Mouse (Mus musculus) stomach, embryonic 15.5 days (tissue): ENCODE data around the gene Fkbp2. TPM values are rescaled to one million over a fixed set of nuclear protein-coding genes. Genes with fewer than 3 reads are reported as not detected.
A peak's percentile ranks its signal among the peaks of the same experiment; 100 is the strongest.
"Not testable (repeated sequence)": the region's sequence is repeated elsewhere in the genome, so short reads cannot be mapped to it uniquely, and the experiment has no call there.

ENCODE experiments used
- ATAC-seq: fragments of 200-750 bp; cut with Nextera tagmentation; 2 replicates; pipeline ENCODE4 v1.8.0; 2017; ENCODE audit warnings: low read depth, moderate number of reproducible peaks, moderate TSS enrichment; ENCODE audit not compliant: insufficient read depth, low FRiP score
- H3K27ac ChIP-seq: fragments of 300-500 bp; sonication (generic); 2 replicates; pipeline ENCODE4 v1.5.1; 2015; ENCODE audit warnings: mild to moderate bottlenecking, inconsistent platforms
- H3K27me3 ChIP-seq: fragments of 300-500 bp; sonication (generic); replicated peaks from 2 replicates; pipeline ENCODE4 v1.6.1; 2015; ENCODE audit warnings: inconsistent platforms
- H3K36me3 ChIP-seq: fragments of 300-500 bp; sonication (generic); 2 replicates; pipeline ENCODE4 v1.6.1; 2015; ENCODE audit warnings: inconsistent platforms
- H3K4me1 ChIP-seq: fragments of 300-500 bp; sonication (generic); 2 replicates; pipeline ENCODE4 v1.6.1; 2015; ENCODE audit warnings: inconsistent platforms
- H3K4me2 ChIP-seq: fragments of 300-500 bp; sonication (generic); 2 replicates; pipeline ENCODE4 v1.6.1; 2015; ENCODE audit warnings: mild to moderate bottlenecking, inconsistent platforms
- H3K4me3 ChIP-seq: fragments of 300-500 bp; sonication (generic); replicated peaks from 2 replicates; pipeline ENCODE4 v1.5.1; 2015; ENCODE audit warnings: inconsistent platforms
- H3K9ac ChIP-seq: fragments of 300-500 bp; sonication (generic); 2 replicates; pipeline ENCODE4 v1.6.1; 2015; ENCODE audit warnings: inconsistent platforms
- H3K9me3 ChIP-seq: fragments of 300-500 bp; sonication (generic); 2 replicates; pipeline ENCODE4 v1.6.1; 2016; ENCODE audit warnings: inconsistent platforms
- WGBS: fragments of 180-500 bp; shearing (Covaris S2); methylation state at CpG from one replicate; pipeline ENCODE4 v1.1.7; 2015; 5-methylcytosine and 5-hydroxymethylcytosine counted together
- polyA plus RNA-seq: library from polyadenylated mRNA; unstranded; fragments of >200 nt; fragmentation: Nextera tagmentation; extraction: Ambion mirVana; gene quantifications from 2 replicates; pipeline ENCODE4 v1.2.1, GENCODE M21; 2015

Fkbp2 gene
- polyA plus RNA-seq, 1 experiment from 2014 or later, result 156 TPM

DNA sequence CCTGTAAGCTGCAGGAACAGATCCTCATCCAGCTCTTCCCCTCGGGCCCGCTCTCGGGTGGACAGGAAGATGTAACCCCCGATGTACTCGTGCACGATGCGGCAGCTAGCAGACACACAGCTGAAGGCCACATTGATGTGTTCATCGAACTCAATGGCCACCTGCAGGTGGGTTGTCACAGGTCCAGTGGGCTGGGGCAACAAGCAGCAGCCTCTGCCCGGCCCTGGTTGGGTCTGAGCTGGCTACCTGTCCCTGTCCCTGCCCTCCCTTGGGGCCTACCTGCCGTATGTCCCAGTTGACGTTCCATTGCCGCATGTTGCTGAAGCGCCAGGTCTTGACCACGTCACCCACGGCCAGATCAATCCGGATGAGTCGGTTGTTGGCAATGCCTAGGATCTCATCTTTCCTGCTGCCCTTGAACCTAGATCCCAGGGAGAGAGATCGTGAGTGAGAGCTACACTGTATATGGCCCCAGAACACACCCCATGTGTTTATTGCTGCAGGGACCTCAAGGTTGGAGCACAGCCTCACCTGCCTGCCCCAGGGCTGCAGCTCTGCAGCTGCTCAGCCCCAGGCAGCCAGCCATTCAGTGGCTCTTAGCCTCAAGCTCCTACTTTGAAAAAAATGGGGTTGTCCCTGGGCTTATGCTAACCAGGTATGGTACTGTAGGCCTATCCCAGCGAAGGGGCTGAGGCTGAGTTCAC, 19.2 kb upstream of the Fkbp2 start:
- Histone ChIP-seq H3K27ac (no peak overlapping the region), H3K27me3 (no peaks in the 10 kb centered on the region), H3K4me2 (no peak overlapping the region), H3K4me3 (no peak overlapping the region), H3K9me3 (no peaks in the 10 kb centered on the region), H3K4me1 (peaks cover 17% of the 10 kb centered on the region), H3K9ac (no peak overlapping the region), H3K36me3 (peaks cover 12% of the 10 kb centered on the region; the same call in 1 of the 2 replicates)
- WGBS, result 93% methylated on average over 19 of the region's 19 CpGs
- no peak for ATAC-seq

DNA sequence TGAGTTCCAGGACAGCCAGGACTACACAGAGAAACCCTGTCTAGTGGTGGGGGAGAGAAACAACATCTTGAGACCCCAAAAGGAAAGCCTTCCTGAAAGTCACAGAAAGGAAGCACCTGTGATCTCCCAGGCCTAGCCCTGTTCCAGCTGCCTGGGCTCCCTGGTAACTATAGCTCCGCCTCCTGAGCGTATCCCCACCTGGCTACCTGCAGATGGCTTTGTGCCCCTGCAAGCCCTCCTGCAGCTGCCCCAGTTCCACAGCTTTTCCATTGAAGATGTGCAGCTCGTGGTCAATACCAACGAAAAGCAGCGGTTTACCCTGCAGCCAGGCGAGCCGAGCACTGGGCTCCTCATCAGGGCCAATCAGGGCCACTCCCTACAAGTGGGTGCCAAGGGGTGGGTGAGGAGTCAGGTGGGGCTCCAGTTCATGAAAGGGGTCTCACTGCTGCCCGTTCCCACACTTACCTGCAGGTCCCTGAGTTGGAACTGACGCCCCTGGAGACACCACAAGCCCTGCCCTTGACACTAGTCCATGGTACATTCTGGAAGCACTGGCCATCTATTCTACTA, 17.5 kb upstream of the Fkbp2 start:
- Histone ChIP-seq H3K9me3 (no peaks in the 10 kb centered on the region), H3K27ac (no peak overlapping the region), H3K4me3 (no peak overlapping the region), H3K36me3 (peaks cover 12% of the 10 kb centered on the region; the same call in 1 of the 2 replicates), H3K4me1 (peaks cover 23% of the 10 kb centered on the region), H3K4me2 (no peak overlapping the region), H3K27me3 (no peaks in the 10 kb centered on the region), H3K9ac (no peak overlapping the region)
- WGBS, result 84% methylated on average over 9 of the region's 9 CpGs
- no peak for ATAC-seq

DNA sequence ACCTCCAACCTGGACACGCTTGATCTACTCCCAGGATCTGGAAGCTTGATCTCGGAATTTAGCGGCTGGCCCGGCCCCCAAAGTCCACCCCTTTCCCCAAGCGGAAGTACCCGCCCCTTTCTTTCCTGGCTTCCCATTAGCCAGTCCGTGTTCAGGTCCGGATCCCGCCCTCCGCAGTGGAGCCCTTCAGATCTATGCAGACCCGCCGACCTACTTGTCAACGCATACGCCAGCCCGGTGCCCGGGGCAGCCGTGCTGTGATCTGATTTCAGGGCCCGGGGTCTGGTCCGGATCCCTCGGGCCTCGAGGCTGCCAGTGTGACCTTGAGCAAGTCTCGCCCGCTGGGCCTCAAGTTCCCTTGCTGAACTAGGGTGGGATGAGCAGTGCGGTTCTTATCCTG, 15.7 kb upstream of the Fkbp2 start, which contains the start of the genes Nudt22 and Trpt1:
Gene Nudt22 (minus strand): TSS at position 112 of the 400 bp plus-strand sequence.
Gene Trpt1 (plus strand): TSS at position 126 of the 400 bp plus-strand sequence.
- no peaks in the 10 kb centered on the region for H3K9me3 ChIP-seq
- under 1% methylated on average over 24 of the region's 24 CpGs for WGBS
- ATAC-seq, result peak; percentile 83
- no peaks in the 10 kb centered on the region for H3K27me3 ChIP-seq
- H3K36me3 ChIP-seq, result peaks cover 12% of the 10 kb centered on the region; the same call in 1 of the 2 replicates
- H3K27ac ChIP-seq, result peak within 1 kb of the TSS; percentile 77
- peak within 1 kb of the TSS; percentile 81 for H3K9ac ChIP-seq
- H3K4me1 ChIP-seq, result peaks cover 32% of the 10 kb centered on the region
- peak within 1 kb of the TSS; percentile 82 for H3K4me2 ChIP-seq
- H3K4me3 ChIP-seq, result peak within 1 kb of the TSS; percentile 63

DNA sequence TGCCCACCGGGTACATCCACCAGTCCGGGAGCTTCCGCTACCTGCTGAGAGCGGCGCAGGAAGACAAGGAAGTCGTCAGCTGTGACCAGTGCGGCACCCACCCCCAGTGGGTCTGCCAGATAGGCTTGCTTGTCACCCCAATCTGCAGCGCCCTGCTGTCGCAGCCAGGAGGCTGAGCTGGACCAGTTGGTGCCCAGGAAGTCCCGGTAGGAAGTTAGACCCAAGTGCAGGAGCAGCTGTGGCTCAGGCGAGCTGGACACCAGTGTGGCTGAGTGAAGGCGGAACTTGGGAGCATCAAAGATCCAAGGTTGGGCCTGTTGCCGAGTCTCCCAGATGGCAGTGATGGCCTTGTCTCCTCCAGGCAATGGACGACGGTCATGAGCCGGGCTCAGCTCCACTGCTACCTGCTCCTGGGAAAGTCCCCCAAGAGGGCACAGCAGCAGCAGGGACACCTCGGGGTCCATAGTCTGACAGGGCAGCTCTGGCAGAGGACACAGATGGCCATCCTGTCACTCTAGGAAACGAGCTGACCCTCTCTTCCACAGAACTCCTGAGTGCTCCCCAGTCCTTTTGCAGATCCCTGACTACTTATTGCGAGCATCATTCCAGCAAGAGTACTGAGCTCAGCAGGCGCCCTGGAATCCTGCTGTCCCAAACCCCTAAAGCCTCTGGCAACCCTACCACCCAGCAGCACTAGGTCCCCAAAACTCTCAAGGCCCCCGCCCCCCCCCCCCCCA, 15.1 kb upstream of the Fkbp2 start:
- no peaks in the 10 kb centered on the region for H3K27me3 ChIP-seq
- peak overlapping the region; percentile 82 for H3K4me2 ChIP-seq
- peak overlapping the region; percentile 81; the same call in 1 of the 2 replicates for H3K9ac ChIP-seq
- WGBS, result 45% methylated on average over 21 of the region's 21 CpGs
- ATAC-seq, result no peak
- peaks cover 32% of the 10 kb centered on the region for H3K4me1 ChIP-seq
- H3K4me3 ChIP-seq, result peak overlapping the region; percentile 63
- peaks cover 12% of the 10 kb centered on the region; the same call in 1 of the 2 replicates for H3K36me3 ChIP-seq
- no peaks in the 10 kb centered on the region for H3K9me3 ChIP-seq
- 0 out of 2 replicates have a peak overlapping the region, but pooled peaks have one; percentile 21 for H3K27ac ChIP-seq

DNA sequence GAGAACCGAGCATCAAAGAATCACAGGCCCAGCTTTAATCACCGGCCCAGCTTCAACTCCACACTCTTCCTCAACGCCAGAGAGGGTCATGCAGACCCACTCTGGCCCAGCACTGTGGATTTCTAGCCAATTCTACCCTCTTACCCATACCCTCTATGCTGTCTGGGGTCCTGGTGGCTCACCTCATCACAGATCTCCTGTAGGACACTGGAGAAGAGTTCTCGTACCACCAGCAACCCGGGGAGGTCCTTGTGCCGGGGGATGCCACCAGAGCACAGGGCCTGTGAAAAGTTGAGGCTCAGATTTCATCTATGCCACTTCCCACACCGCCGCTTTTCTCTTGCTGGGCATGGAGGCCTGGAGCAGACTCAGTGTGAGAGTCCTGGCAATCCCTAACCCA, 14.2 kb upstream of the Fkbp2 start:
- Histone ChIP-seq H3K27ac (no peak overlapping the region), H3K9me3 (no peaks in the 10 kb centered on the region), H3K4me3 (no peak overlapping the region), H3K27me3 (no peaks in the 10 kb centered on the region), H3K4me2 (peak overlapping the region; percentile 82; the same call in 1 of the 2 replicates), H3K9ac (no peak overlapping the region), H3K4me1 (peaks cover 32% of the 10 kb centered on the region), H3K36me3 (peaks cover 6% of the 10 kb centered on the region; the same call in 1 of the 2 replicates)
- 83% methylated on average over 8 of the region's 8 CpGs for WGBS
- no peak for ATAC-seq

DNA sequence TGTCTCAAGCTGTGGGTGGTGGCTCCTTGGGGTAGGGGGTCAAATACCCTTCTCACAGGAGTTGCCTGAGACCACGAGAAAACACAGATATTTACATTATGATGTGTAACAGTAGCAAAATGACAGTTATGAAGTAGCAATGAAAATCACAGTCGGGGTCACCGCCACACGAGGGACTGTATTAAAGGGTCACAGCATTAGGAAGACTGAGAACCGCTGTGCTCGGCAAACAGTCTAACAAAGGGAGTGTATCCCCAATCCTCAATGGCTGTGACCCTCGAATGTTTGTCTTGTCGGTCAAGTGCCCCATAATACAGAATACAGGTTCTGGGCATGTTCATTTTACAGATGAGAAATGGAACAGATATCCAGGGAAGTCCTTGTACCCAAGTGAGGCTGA, 13.7 kb upstream of the Fkbp2 start:
- Histone ChIP-seq H3K9me3 (no peaks in the 10 kb centered on the region), H3K27ac (no peak overlapping the region), H3K4me3 (no peak overlapping the region), H3K4me1 (peaks cover 32% of the 10 kb centered on the region), H3K4me2 (no peak overlapping the region), H3K36me3 (peaks cover 1% of the 10 kb centered on the region; the same call in 1 of the 2 replicates), H3K9ac (no peak overlapping the region), H3K27me3 (no peaks in the 10 kb centered on the region)
- no peak for ATAC-seq
- WGBS, result 78% methylated on average over 8 of the region's 8 CpGs

DNA sequence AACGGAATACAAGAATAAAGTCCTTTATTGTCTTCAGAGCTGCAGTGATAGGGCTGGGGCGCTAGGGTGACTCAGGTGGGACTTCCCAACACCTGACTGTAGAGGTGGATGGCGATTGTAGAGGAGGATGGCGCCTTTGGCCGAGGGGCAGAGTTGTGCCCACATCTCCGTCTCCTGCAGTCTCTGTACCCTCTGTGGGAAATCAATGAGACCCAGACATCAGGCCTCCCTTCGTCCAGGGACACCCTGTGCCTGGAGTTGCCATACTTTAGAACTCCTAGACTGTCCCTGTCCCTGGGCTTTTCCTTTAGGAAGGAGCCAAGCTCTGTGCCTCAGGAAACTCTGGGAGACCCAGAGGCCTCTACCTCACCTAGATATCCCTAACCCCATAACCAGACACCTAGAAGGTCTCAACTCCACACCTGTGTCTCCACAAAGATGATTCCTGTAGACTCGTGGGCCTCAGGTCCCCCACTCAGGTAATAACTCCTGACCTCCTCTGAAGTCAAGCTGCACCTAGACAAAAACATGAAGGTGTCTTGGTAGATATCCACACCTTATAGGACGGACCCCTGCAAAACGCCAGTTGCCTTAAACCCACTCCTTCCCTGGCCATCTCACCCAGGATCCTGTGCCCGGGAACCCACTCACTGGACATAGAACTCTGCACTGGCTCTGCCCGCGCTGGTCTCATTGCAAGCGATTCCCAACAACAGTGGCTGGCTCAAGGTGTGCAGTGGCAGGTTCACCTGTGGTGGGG, 12.9 kb upstream of the Fkbp2 start:
- Histone ChIP-seq H3K9ac (peak overlapping the region; percentile 20; the same call in 1 of the 2 replicates), H3K27me3 (no peaks in the 10 kb centered on the region), H3K36me3 (no peaks in the 10 kb centered on the region), H3K4me1 (peaks cover 32% of the 10 kb centered on the region), H3K9me3 (no peaks in the 10 kb centered on the region), H3K4me3 (peak overlapping the region; percentile 49), H3K27ac (peak overlapping the region; percentile 64; the same call in 1 of the 2 replicates), H3K4me2 (peak overlapping the region; percentile 91)
- 62% methylated on average over 14 of the region's 14 CpGs for WGBS
- no peak for ATAC-seq

DNA sequence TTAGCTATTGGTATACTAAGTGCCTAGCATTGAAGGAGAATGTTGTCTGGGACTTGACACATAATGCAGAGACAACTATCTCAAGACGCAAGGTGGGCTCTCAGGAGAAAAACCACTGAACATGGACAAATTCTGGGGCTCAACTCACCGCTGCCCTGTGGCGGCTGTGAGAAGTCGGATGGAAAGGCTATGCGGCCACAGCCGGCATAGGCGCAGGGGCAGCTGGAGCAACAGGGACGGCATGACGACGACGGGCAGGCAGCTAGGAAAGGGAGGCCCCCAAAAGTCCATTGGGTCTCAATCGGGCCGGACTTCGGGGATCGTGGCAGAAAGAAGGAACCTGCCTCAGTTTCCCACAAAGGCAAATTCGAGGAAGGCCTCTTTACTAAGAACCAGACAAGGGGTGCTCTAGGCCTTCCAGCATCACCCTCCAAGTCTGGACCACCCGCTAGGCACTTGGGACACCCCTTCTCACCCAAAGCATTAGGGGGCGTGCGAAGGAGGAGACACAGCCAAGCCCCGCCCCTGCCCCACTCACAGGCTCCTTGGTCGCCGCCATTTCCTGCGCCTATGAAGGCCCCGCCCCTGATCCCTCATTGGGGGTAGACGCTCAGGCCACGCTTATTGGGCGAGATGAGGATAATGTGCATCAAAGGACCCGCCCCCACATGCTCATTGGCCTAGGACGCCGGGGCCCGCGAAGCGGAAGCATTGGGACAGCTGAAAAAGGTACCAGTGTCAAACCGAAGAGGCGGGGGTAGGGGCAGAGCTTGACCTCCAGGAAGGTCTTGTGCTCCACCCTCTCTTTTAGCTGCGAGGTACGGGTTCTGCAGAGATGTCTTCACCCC, 11.9 kb upstream of the Fkbp2 start, which contains the start of gene Dnajc4:
Gene Dnajc4 (minus strand): TSS at position 562 of the 848 bp plus-strand sequence.
- Histone ChIP-seq H3K36me3 (no peaks in the 10 kb centered on the region), H3K9me3 (no peaks in the 10 kb centered on the region), H3K27me3 (no peaks in the 10 kb centered on the region), H3K27ac (peak within 1 kb of the TSS; percentile 64), H3K4me3 (peak within 1 kb of the TSS; percentile 49), H3K4me1 (peaks cover 32% of the 10 kb centered on the region), H3K4me2 (peak within 1 kb of the TSS; percentile 91), H3K9ac (peak within 1 kb of the TSS; percentile 44)
- peak; percentile 96 for ATAC-seq
- WGBS, result 1% methylated on average over 37 of the region's 37 CpGs

DNA sequence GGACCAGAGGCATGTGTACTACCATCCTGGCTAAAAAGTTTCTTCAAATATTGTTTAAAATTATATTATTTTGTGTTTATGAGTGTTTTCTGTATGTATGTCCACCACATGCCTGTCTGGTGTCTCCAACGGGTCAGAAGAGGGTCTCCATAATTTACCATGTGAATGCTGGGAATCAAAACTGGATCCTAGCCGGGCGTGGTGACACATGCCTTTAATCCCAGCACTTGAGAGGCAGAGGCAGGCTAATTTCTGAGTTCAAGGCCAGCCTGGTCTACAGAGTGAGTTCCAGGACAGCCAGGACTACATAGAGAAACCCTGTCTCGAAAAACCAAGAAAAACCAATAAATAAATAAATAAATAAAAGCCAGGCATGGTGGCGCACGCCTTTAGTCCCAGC, 10.9 kb upstream of the Fkbp2 start:
- H3K9ac ChIP-seq, H3K4me3 ChIP-seq, H3K27ac ChIP-seq, ATAC-seq, H3K27me3 ChIP-seq, H3K9me3 ChIP-seq, H3K4me2 ChIP-seq, H3K36me3 ChIP-seq: not testable (repeated sequence)
- H3K4me1 ChIP-seq, result peaks cover 30% of the 10 kb centered on the region
- WGBS, result 93% methylated on average over 6 of the region's 6 CpGs

DNA sequence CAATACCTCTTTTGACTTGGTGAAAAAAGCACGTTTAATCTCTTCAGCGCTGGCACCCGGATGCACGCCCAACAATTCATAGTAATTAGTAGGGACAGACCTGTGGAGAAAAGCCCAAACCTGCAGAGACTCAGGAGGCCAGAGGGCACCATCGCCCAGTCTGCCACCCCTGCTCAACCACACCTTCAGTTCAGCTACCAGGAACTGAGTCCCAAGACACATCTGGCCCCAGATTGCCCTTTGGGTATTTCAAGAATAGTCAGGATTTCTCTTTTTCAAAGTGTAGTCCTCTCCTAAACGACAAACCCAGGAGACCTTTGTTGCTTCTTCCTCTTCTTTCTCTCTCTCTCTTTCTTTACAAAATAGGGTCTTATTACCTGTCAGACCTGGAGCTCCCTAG, 10.4 kb upstream of the Fkbp2 start:
- Histone ChIP-seq H3K27me3 (no peaks in the 10 kb centered on the region), H3K4me3 (no peak overlapping the region), H3K9ac (no peak overlapping the region), H3K36me3 (no peaks in the 10 kb centered on the region), H3K27ac (no peak overlapping the region), H3K4me1 (peaks cover 34% of the 10 kb centered on the region), H3K4me2 (no peak overlapping the region), H3K9me3 (no peaks in the 10 kb centered on the region)
- 88% methylated on average over 6 of the region's 6 CpGs for WGBS
- no peak for ATAC-seq
